Mouse (Mus musculus): ENCODE measurements around the gene Aldh1l1. TPM values are rescaled to one million over a fixed set of nuclear protein-coding genes. Genes with fewer than 3 reads are reported as not detected.

The Aldh1l1 gene
- polyA plus RNA-seq (2012; rRNA removed), result 51.0 and 52.5 TPM in 2 replicates

DNA sequence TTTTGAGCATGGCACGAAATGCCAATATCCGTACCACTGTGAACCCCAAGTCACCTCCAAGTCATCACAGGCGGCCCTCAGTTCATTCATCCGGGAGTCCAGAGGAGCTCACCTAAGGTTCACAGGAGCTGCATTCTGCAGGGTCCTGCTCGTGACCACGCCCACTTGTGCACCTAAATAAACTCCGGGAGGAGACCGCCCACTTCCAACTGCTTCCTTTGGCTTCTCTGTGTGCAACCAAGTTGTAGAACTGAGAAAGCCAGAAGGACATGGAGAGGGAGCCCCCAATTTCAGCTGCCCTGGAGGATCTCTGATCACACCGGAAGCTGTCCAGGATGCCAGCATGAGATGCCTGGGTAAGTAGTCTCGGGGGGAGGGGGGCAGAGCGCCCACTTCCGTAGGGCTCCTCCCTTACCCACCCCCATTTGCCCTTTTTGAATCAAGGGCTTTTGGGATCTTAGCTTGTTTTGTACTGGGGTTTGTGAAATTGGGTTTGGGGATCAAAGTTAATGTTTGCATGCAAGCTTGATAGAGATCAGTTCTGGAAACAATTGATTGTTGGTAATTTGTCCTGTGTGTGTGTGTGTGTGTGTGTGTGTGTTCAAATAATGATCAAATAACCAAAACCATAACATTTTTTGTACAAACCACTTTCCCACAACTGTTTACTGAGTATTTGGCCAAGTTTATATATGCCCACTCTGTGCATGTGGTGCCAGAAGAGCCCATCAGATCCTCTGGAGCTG is at the start of gene Aldh1l1:
TSS of gene Aldh1l1 (plus strand) at position 252 of the 746 bp plus-strand sequence.

DNA sequence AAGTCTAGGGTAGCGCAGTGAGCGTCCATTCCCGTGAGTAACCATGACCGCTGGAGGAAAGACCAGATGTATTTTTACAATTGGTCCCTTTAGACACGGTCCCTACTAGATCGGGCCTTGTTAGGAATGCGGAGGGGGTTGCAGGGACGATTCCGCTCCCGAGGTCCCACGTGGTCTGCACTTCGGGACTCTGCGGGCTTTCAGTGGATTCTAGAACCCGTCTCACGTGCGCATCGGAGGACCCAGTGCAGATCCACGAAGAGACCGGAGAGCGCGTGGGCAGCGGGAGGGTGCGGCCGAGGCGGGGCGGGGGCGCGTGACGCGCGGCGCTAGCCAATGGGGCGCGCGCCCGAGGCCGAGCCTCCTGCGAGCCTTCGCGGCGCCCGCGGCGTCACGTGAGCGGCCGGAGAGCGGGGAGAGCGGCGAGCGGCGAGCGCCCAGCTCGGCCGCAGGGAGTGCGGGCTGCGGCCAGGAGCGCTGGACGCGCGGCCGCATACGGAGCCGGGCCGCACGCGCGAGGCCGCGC is 24.0 kb upstream of the Aldh1l1 start, which contains the start of gene Klf15:
TSS of gene Klf15 (plus strand) at position 396 of the 526 bp plus-strand sequence.

GRCm38 (mm10) chr6:90604533-90605297 is 118.5 kb downstream of the Aldh1l1 start, which contains the start of gene Slc41a3:
Slc41a3 (plus strand) TSS chr6:90604725.

Other genes starting within 250 kb of the Aldh1l1 start
- gene Vmn1r54, start 240.1 kb upstream of the Aldh1l1 start, polyA plus RNA-seq (2012; rRNA removed), result not detected in 2 replicates
- not detected in 2 replicates for gene BC048671, start 185.2 kb upstream of the Aldh1l1 start, polyA plus RNA-seq (2012; rRNA removed)
- gene Chst13, start 161.2 kb upstream of the Aldh1l1 start, polyA plus RNA-seq (2012; rRNA removed), result 0.57 and 1.4 TPM in 2 replicates
- not detected in 2 replicates for gene Uroc1, start 153.1 kb upstream of the Aldh1l1 start, polyA plus RNA-seq (2012; rRNA removed)
- 29.1 and 35.4 TPM in 2 replicates for gene Zxdc, start 116.9 kb upstream of the Aldh1l1 start, polyA plus RNA-seq (2012; rRNA removed)
- gene Cfap100, start 57.6 kb upstream of the Aldh1l1 start, polyA plus RNA-seq (2012; rRNA removed), result 0.12 and 0.31 TPM in 2 replicates
- 9.0 and 9.3 TPM in 2 replicates for gene Klf15, start 23.9 kb upstream of the Aldh1l1 start, polyA plus RNA-seq (2012; rRNA removed)
- gene Slc41a3, start 118.3 kb downstream of the Aldh1l1 start, polyA plus RNA-seq (2012; rRNA removed), result 5.1 and 5.8 TPM in 2 replicates